Comparison of ENCODE assay signal across 15 mouse cellular contexts in the genomic region with DNA sequence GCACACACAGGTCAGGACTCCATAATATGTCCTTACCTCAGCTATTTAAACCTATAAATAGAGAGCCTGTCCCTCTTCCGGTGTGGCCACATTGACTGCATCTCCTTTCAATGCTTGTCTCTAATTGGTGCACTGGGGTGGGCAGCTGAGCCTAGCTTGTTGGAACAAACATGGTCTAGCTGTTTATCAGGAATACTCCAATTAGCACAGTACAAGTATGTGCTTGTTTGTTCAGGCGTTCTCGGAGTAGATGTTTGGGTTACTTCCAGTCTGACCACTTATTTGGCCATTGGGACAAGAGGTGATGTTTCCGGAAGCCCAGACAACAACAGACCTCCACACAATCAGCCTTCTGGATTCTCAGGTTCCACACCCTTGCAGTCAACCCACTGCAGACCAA.
"Had no signal": no experiment of that assay in that cellular context is flagged by ENCODE, and none has a peak within 500 bp of the region (broad histone marks: within the 10 kb centered on the region; RNA-seq: fewer than 3 reads in every experiment).

No protein-coding gene starts in this region.

- H3K9ac ChIP-seq: kidney, embryonic 15.5 days; liver, embryonic 13.5 days; stomach, embryonic 15.5 days had no signal

- H3K9me3 ChIP-seq: kidney, embryonic 15.5 days; liver, embryonic 13.5 days; stomach, embryonic 15.5 days had no signal

- H3K27ac ChIP-seq: kidney, embryonic 15.5 days; left cerebral cortex, adult 2 months; liver, embryonic 13.5 days; stomach, embryonic 15.5 days had no signal

- DNase-seq: kidney, adult 8-10 months; kidney, postnatal 10 days; kidney, postnatal 36 days; layer of hippocampus, postnatal 36 days; liver, embryonic 13.5 days; lung, adult 2 months; lung, postnatal 14 days; lung, postnatal 4 days; midbrain, embryonic 14.5 days; right cerebral cortex, postnatal 25 days; spleen, adult 18-20 months; thymus, postnatal 25 days had no signal

- H3K4me3 ChIP-seq: kidney, embryonic 15.5 days; left cerebral cortex, adult 2 months; liver, embryonic 13.5 days; stomach, embryonic 15.5 days had no signal

- H3K36me3 ChIP-seq: kidney, embryonic 15.5 days; liver, embryonic 13.5 days; stomach, embryonic 15.5 days had no signal

- H3K4me2 ChIP-seq: kidney, embryonic 15.5 days; liver, embryonic 13.5 days; stomach, embryonic 15.5 days had no signal

- H3K27me3 ChIP-seq: kidney, embryonic 15.5 days; liver, embryonic 13.5 days; stomach, embryonic 15.5 days had no signal

- H3K4me1 ChIP-seq: liver, embryonic 13.5 days; stomach, embryonic 15.5 days had no signal
